Mouse (Mus musculus): ENCODE data around the gene Engase. TPM values are rescaled to one million over a fixed set of nuclear protein-coding genes. Genes with fewer than 3 reads are reported as not detected.

Engase gene
- polyA plus RNA-seq, 1 experiment = 18.3 TPM

DNA sequence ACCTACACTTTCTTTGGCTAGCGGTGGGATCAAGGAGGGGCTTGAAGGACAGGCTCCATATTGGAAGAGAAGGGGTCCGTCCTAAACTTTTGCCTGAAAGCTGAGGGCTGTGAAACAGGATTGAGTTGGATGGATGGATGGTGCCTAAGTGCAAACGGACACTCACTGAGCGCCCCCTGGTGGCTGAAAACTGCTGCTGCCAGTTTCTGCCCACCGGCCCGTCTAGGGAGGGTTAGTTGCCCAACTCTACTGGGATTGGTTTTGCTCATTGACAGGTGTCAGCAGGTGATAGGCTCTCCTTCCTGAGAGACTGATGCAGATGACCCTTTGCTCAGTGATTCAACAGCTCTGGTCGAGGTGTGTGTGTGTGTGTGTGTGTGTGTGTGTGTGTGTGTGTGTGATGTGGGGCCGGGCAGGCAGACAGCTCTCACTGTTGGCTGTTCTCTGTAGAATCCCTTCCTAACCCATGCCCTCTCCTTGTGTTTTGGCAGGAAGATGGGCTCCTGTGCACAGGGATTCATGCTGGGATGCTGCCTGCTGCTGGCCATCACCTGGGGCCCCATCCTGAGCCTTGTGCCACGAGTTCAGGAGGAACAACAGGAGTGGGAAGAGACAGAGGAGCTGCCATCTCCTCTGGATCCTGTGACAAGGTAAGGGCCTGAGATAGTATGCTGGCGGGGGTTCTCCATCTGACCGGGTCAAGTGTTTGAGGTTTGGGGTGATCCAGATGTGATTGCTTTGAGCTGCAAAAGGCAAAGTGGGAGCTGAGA, 33.2 kb upstream of the Engase start:
- 31% methylated on average over 11 of the region's 11 CpGs for WGBS
- no peak overlapping the region for H3K4me3 ChIP-seq (ENCODE audit: low read depth, low read length)
- no peaks in the 10 kb centered on the region for H3K36me3 ChIP-seq (ENCODE audit: control insufficient read depth, insufficient read depth, low read length)
- H3K27ac ChIP-seq (ENCODE audit: insufficient read depth, low read depth, low read length) = no peak overlapping the region
- TF ChIP-seq CTCF (IDR thresholded peaks at IDR 0.05; ENCODE audit: extremely low read depth, insufficient read length, insufficient replicate concordance, low read depth, low read length) (peak; percentile 96), POLR2A (IDR thresholded peaks at IDR 0.05; ENCODE audit: low read depth, low read length) (no peak)
- peaks cover 10% of the 10 kb centered on the region for H3K4me1 ChIP-seq (ENCODE audit: control insufficient read depth, insufficient read depth, insufficient read length, low read length)
- no peaks in the 10 kb centered on the region for H3K27me3 ChIP-seq (ENCODE audit: control insufficient read depth, insufficient read depth, low read length)

DNA sequence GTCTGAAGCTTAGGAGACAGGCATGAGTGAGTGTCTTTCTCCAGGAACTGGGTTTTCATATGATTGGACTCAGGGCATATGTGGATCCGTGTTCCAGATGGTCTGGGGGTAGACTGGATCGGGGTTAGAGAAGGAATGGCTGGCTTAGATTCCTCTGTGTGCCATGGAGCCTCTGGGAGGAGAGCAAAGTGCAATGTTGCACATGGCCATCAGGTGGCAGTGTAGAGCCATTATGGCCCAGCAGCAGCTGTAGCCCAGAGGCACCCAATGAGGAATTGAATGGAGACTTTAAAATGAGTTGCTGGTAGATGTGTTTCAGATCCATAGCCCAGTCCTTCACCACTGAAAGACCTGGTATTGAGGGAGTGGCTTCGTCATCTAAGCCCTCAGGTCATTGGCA, 30.8 kb upstream of the Engase start:
- Histone ChIP-seq H3K36me3 (ENCODE audit: control insufficient read depth, insufficient read depth, low read length) (no peaks in the 10 kb centered on the region), H3K27me3 (ENCODE audit: control insufficient read depth, insufficient read depth, low read length) (no peaks in the 10 kb centered on the region), H3K27ac (ENCODE audit: insufficient read depth, low read depth, low read length) (no peak overlapping the region), H3K4me3 (ENCODE audit: low read depth, low read length) (no peak overlapping the region), H3K4me1 (ENCODE audit: control insufficient read depth, insufficient read depth, insufficient read length, low read length) (peaks cover 7% of the 10 kb centered on the region)
- TF ChIP-seq POLR2A (IDR thresholded peaks at IDR 0.05; ENCODE audit: low read depth, low read length) = no peak
- peak; percentile 96 for TF ChIP-seq CTCF (IDR thresholded peaks at IDR 0.05; ENCODE audit: extremely low read depth, insufficient read length, insufficient replicate concordance, low read depth, low read length)
- 4% methylated on average over 3 of the region's 3 CpGs for WGBS

DNA sequence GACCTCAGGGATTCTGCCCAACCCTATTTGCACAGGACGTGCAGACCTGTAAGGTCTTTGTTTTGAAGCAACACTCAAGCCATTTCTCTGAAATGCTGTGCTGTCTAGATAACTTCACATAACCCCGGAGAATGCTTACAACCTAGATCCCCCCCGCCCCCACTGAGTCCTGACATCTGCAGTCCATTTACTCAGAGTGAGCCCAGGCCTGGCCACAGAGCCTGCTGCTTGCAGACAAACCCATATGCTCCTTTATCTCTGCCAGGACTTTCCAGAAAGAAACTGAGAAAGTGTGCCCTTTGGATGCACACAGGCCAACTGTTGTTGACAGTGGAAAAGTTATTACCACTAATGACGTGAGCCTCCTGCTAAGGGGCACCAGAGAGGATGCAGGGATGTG, 29.3 kb upstream of the Engase start:
- Histone ChIP-seq H3K27ac (ENCODE audit: insufficient read depth, low read depth, low read length) (no peak overlapping the region), H3K4me1 (ENCODE audit: control insufficient read depth, insufficient read depth, insufficient read length, low read length) (peaks cover 8% of the 10 kb centered on the region), H3K27me3 (ENCODE audit: control insufficient read depth, insufficient read depth, low read length) (no peaks in the 10 kb centered on the region), H3K36me3 (ENCODE audit: control insufficient read depth, insufficient read depth, low read length) (no peaks in the 10 kb centered on the region), H3K4me3 (ENCODE audit: low read depth, low read length) (no peak overlapping the region)
- TF ChIP-seq CTCF (IDR thresholded peaks at IDR 0.05; ENCODE audit: extremely low read depth, insufficient read length, insufficient replicate concordance, low read depth, low read length) (no peak), POLR2A (IDR thresholded peaks at IDR 0.05; ENCODE audit: low read depth, low read length) (no peak)
- 66% methylated on average over 4 of the region's 4 CpGs for WGBS

DNA sequence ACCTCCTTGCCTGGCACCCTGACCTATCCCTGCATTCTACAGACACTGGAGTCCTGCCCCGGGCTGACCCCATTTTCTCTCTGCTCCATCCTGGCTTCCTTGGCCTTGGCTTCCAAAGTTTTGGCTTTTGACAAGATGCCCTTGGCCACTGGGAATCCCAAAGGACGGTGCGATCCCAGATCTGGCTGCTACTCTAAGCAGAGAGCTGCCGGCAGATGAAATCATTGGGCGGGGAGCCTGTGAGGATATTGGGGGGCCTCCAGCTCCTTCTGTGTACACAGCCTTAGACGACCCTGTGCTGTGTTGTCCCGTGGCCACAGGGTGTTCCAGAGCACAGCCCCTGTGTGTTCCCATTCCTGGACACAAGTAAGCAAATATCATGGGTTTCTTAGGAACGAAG, 28.2 kb upstream of the Engase start:
- H3K36me3 ChIP-seq (ENCODE audit: control insufficient read depth, insufficient read depth, low read length) = no peaks in the 10 kb centered on the region
- no peak overlapping the region for H3K4me3 ChIP-seq (ENCODE audit: low read depth, low read length)
- H3K27me3 ChIP-seq (ENCODE audit: control insufficient read depth, insufficient read depth, low read length) = no peaks in the 10 kb centered on the region
- no peak for TF ChIP-seq CTCF (IDR thresholded peaks at IDR 0.05; ENCODE audit: extremely low read depth, insufficient read length, insufficient replicate concordance, low read depth, low read length)
- TF ChIP-seq POLR2A (IDR thresholded peaks at IDR 0.05; ENCODE audit: low read depth, low read length) = no peak
- 75% methylated on average over 8 of the region's 8 CpGs for WGBS
- H3K4me1 ChIP-seq (ENCODE audit: control insufficient read depth, insufficient read depth, insufficient read length, low read length) = peaks cover 2% of the 10 kb centered on the region
- no peak overlapping the region for H3K27ac ChIP-seq (ENCODE audit: insufficient read depth, low read depth, low read length)

DNA sequence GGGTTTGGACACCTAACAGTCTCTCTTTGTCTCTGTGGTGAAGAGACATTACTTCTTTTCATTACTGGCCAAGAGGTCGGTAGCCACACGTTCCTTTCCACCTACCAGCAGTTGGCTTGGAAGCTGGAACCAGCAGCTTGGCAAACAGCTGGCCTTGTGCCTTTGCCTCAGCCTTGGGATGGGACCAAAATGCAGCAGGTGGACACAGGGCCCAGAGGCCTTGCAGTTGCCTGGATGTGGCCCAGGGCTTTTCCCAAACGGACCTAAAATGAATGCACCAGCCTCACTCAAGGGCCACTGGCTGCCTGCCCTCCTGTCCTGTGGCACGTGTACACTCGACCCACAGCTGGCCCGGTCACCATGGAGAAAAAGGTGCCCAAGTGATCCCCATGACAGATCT, 25.4 kb upstream of the Engase start:
- TF ChIP-seq CTCF (IDR thresholded peaks at IDR 0.05; ENCODE audit: extremely low read depth, insufficient read length, insufficient replicate concordance, low read depth, low read length) = no peak
- no peak for TF ChIP-seq POLR2A (IDR thresholded peaks at IDR 0.05; ENCODE audit: low read depth, low read length)
- Histone ChIP-seq H3K27ac (ENCODE audit: insufficient read depth, low read depth, low read length) (no peak overlapping the region), H3K27me3 (ENCODE audit: control insufficient read depth, insufficient read depth, low read length) (no peaks in the 10 kb centered on the region), H3K36me3 (ENCODE audit: control insufficient read depth, insufficient read depth, low read length) (no peaks in the 10 kb centered on the region), H3K4me3 (ENCODE audit: low read depth, low read length) (no peak overlapping the region), H3K4me1 (ENCODE audit: control insufficient read depth, insufficient read depth, insufficient read length, low read length) (peaks cover 2% of the 10 kb centered on the region)
- WGBS = 47% methylated on average over 6 of the region's 6 CpGs

DNA sequence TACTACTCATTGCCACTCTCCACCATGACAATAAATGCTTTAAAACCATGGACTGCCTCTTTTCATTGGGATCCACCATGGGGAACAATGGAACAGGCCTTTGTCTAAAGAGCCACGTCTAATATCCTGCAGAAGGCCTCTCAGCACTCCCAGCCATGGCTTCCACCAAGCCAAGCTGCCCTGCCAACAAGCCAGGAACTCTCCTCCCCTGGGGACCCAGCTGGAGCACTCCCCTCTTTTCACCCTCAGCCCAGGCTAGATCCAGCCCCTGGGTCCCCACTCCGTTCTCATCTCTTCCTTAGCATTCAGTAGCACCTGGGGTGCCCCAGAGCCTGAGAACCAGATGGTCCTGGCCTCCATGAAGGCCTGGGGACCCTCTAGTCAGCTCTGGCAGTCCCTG, 23.7 kb upstream of the Engase start:
- Histone ChIP-seq H3K4me1 (ENCODE audit: control insufficient read depth, insufficient read depth, insufficient read length, low read length) (peaks cover 6% of the 10 kb centered on the region), H3K27me3 (ENCODE audit: control insufficient read depth, insufficient read depth, low read length) (no peaks in the 10 kb centered on the region), H3K27ac (ENCODE audit: insufficient read depth, low read depth, low read length) (no peak overlapping the region), H3K4me3 (ENCODE audit: low read depth, low read length) (no peak overlapping the region), H3K36me3 (ENCODE audit: control insufficient read depth, insufficient read depth, low read length) (no peaks in the 10 kb centered on the region)
- 89% methylated on average over 2 of the region's 2 CpGs for WGBS
- TF ChIP-seq CTCF (IDR thresholded peaks at IDR 0.05; ENCODE audit: extremely low read depth, insufficient read length, insufficient replicate concordance, low read depth, low read length) (no peak), POLR2A (IDR thresholded peaks at IDR 0.05; ENCODE audit: low read depth, low read length) (no peak)

DNA sequence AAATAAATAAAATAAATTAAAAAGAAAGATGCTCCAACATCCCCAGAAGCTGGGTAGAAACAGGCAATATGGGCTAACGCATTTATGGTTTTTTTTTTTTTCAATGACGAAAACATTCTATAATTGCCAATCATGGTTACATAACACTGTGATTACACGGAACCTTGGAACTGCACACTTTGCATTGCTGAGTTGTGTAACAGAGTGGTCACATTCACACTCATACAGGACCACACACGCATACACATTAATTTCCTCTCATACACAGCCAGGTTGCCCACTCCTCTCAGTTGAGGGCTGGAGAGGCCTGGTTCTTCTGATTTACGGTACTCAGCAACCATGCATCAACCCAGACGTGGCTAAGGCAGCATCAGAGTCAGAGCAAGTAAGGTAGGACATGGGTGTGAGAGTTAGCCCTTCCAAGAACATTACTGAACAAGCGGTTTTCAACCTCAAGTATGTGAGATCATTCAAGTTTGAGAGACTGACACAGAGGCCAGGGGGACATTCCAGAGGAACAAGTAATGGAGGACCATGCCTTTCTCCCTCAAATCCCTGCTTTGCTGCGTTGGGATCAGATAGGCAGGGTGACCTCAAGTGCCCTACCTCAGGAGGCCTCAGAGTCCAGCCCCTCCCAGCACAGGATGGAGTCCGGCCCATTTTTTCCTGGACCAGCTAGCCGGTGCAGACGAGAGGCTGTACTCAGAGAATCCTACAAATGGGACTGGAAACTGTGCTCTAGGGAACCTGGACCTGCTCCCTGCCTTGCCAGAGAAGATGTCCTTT, 22.6 kb upstream of the Engase start:
- no peak for TF ChIP-seq CTCF (IDR thresholded peaks at IDR 0.05; ENCODE audit: extremely low read depth, insufficient read length, insufficient replicate concordance, low read depth, low read length)
- no peak for TF ChIP-seq POLR2A (IDR thresholded peaks at IDR 0.05; ENCODE audit: low read depth, low read length)
- Histone ChIP-seq H3K27me3 (ENCODE audit: control insufficient read depth, insufficient read depth, low read length) (no peaks in the 10 kb centered on the region), H3K36me3 (ENCODE audit: control insufficient read depth, insufficient read depth, low read length) (no peaks in the 10 kb centered on the region), H3K27ac (ENCODE audit: insufficient read depth, low read depth, low read length) (no peak overlapping the region), H3K4me3 (ENCODE audit: low read depth, low read length) (no peak overlapping the region), H3K4me1 (ENCODE audit: control insufficient read depth, insufficient read depth, insufficient read length, low read length) (peaks cover 8% of the 10 kb centered on the region)
- WGBS = 59% methylated on average over 11 of the region's 11 CpGs

Data from small intestine, adult 2 months (tissue).